17 mouse cellular contexts compared by ENCODE assay signal in the genomic region with DNA sequence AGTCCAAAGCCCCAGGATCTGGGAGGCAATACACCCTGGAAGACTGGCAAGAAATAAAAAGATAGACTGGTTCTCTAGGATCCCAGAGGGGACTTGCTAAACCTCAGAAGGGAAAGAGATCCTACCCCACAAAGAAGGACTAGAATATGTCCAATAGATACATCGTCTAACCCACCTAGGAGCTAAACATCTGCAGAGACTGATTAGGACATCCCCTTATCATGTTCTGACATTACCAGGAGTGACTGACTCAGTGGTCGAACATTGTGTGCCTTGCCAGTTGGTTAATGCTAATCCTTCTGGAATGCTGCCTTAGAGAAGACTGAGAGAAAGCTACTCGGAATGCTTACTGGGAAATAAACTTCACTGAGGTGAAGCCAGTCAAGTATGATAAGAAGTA. TPM values are rescaled to one million over a fixed set of nuclear protein-coding genes. Genes with fewer than 3 reads are reported as not detected.
"Had no signal": no experiment of that assay in that cellular context is flagged by ENCODE, and none has a peak within 500 bp of the region (broad histone marks: within the 10 kb centered on the region; RNA-seq: fewer than 3 reads in every experiment).

No protein-coding gene starts in this region.

- H3K27ac ChIP-seq: liver, embryonic 14.5 days; midbrain, embryonic 13.5 days; midbrain, embryonic 15.5 days; neural tube, embryonic 12.5 days; stomach, embryonic 15.5 days; stomach, postnatal 0 days had no signal

- ATAC-seq: liver, embryonic 12.5 days; midbrain, embryonic 13.5 days; midbrain, embryonic 15.5 days had no signal

- H3K36me3 ChIP-seq: liver, embryonic 12.5 days; midbrain, embryonic 13.5 days; midbrain, embryonic 15.5 days; neural tube, embryonic 12.5 days; stomach, embryonic 15.5 days had no signal

- H3K4me1 ChIP-seq: midbrain, embryonic 13.5 days; midbrain, embryonic 15.5 days; neural tube, embryonic 12.5 days; stomach, embryonic 15.5 days had no signal

- DNase-seq: lung, embryonic 14.5 days; lung, postnatal 10 days; right cerebral cortex, postnatal 25 days; right cerebral cortex, postnatal 4 days; thymus, adult 2 months; thymus, postnatal 25 days; thymus, postnatal 4 days had no signal

- H3K4me3 ChIP-seq: liver, embryonic 12.5 days; midbrain, embryonic 13.5 days; midbrain, embryonic 15.5 days; neural tube, embryonic 12.5 days; stomach, embryonic 15.5 days had no signal

- H3K9me3 ChIP-seq: liver, embryonic 12.5 days; midbrain, embryonic 13.5 days; midbrain, embryonic 15.5 days; neural tube, embryonic 12.5 days; stomach, embryonic 15.5 days had no signal

- H3K27me3 ChIP-seq: liver, embryonic 12.5 days; midbrain, embryonic 13.5 days; midbrain, embryonic 15.5 days; neural tube, embryonic 12.5 days; stomach, embryonic 15.5 days had no signal

RNA-seq across cellular contexts. Expression of gene Lilr4b, which starts 49.1 kb away (rescaled TPM):
- polyA plus RNA-seq: neural tube, embryonic 12.5 days; neural tube, embryonic 14.5 days had no signal

RNA-seq across cellular contexts. Expression of gene Gm49339, which starts 49.1 kb away (rescaled TPM):
- polyA plus RNA-seq: liver, embryonic 12.5 days; midbrain, embryonic 11.5 days; midbrain, embryonic 13.5 days; midbrain, postnatal 0 days; neural tube, embryonic 12.5 days; neural tube, embryonic 14.5 days; stomach, postnatal 0 days had no signal
